Mouse (Mus musculus) C2C12 (cell line): ENCODE results near the gene Arhgap8.

Source experiments
- CEBPB ChIP-seq: IDR thresholded peaks from one replicate; pipeline ENCODE4 v1.6.1; 2011; ENCODE audit warnings: low read depth, mild to moderate bottlenecking, control low read depth, moderate library complexity
- CTCF ChIP-seq: IDR thresholded peaks from one replicate; pipeline ENCODE4 v1.5.1; 2011; ENCODE audit not compliant: control insufficient read depth, insufficient read depth, insufficient read length
- FOSL1 ChIP-seq: IDR thresholded peaks from one replicate; pipeline ENCODE4 v1.8.0; 2011; ENCODE audit warnings: mild to moderate bottlenecking, low read length; ENCODE audit not compliant: poor library complexity, insufficient read depth, severe bottlenecking
- MAX ChIP-seq: IDR thresholded peaks from one replicate; pipeline ENCODE4 v1.6.1; 2011; ENCODE audit warnings: mild to moderate bottlenecking, control low read depth
- MYOD1 ChIP-seq: IDR thresholded peaks from one replicate; pipeline ENCODE4 v1.6.1; 2011; ENCODE audit warnings: low read depth; ENCODE audit not compliant: control insufficient read depth, insufficient read length
- MYOG ChIP-seq: IDR thresholded peaks from one replicate; pipeline ENCODE4 v1.6.1; 2011; ENCODE audit not compliant: control insufficient read depth, insufficient read length; ENCODE audit errors: extremely low read depth
- USF1 ChIP-seq: IDR thresholded peaks from one replicate; pipeline ENCODE4 v1.6.1; 2011; ENCODE audit warnings: low read depth, mild to moderate bottlenecking, control low read depth, moderate library complexity

- TF ChIP-seq CTCF (no peak), MAX (no peak), MYOG (no peak), CEBPB (no peak), USF1 (no peak), FOSL1 (no peak), MYOD1 (no peak)
These were observed 35.3 kb upstream of the Arhgap8 start for GRCm38 (mm10) chr15:84684520-84684919.
